Mouse (Mus musculus): Measurements from ENCODE around the gene Slc6a3.

Slc6a3 gene

DNA sequence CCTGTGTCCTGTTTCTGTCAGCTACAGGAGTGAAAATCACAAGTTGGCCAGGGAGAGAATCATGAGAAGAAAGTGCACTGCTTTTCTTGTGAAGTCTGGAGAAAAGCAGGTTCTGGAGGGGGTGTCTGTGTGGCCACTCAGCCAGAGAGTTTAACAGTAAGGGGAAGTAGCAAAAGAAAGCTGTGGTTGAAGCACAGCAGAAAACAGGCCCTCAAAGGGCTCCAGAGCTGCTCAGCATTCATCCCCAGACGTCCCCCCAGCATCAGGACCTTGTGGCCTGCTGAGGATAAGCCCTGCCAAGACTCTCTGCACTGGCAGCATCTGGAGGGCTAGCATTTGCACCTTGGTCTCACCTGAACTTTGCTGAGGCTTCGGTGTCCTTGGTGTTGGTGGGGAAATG is 56.0 kb downstream of the Slc6a3 start:
- DNase-seq, result no peak

DNA sequence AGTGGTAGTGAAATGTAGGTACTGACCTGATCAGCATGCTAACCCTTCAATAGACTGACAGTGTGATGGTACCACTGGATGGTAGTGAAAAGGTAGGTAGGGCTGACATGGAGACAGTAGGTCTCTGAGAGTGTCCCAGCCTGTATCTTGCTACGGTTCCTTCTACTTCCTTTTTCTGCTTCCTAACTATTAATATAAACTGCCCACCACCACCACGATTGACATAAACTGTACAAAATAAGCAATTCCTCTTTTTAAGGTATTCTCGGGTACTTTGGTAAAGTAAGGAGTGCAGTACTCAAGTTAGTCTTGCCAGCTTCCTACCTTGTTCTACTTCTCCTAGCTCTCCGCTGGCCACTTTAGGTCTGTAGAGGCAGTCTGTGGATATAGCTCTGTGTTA is 59.7 kb downstream of the Slc6a3 start:
- DNase-seq, result no peak

GRCm38 (mm10) chr13:73600217-73600616 is 63.7 kb downstream of the Slc6a3 start:
- DNase-seq, result no peak

DNA sequence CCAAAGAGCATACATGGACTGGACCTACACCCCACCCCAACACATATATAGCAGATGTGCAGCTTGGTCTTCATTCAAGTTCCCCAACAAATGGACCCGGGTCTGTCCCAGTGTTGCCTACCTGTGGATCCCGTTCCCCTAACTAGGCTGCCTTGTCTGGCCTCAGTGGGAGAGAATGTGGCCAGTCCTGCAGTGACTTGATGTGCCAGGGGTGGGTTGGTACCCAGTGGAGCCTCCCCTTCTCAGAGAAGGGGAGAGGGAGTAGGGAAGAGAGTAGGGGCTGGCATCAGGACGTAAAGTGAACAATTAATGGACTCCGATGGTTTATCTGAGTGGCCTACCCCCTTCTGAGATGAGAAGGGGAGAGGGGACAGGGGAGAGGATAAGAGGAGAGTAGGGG is 66.5 kb downstream of the Slc6a3 start:
- no peak for DNase-seq

DNA sequence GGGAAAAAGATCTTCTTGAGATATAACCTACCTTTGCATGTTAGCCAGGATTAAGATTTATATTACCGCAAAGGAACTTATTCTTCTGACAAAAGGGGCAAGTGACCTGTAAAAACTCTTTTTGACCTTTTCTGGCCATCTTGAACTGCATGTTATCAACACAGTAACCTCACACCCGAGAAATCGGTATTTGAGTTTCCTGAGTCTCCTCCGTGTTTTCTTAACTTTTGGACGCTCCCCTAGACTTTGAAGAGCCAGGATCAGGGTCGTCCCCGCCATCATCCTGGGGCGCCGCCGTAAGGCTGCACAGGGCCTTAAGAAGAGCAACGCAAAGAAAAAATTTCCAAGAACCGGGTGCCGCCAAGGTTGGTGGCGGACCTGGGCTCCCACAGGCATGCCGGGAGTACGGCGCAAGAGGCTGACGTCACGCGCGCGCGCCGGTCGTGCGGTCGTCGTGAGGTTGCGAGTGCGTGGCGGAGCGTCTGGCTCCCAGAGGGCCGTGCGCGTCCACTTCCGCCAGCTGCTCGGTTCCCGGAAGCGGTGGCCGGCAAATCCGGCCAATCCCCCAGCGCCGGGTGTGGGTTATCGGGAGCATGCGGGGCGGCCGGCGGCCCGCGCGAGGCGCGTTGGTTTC is 67.1 kb downstream of the Slc6a3 start, which contains the start of gene Clptm1l:
Gene Clptm1l (plus strand): TSS at position 485 of the 634 bp plus-strand sequence.
- DNase-seq, result peak; percentile 99

- no peak for DNase-seq
Observed at GRCm38 (mm10) chr13:73604156-73604957, 67.8 kb downstream of the Slc6a3 start.

GRCm38 (mm10) chr13:73618406-73618805 is 81.9 kb downstream of the Slc6a3 start:
- no peak for DNase-seq

- DNase-seq, result no peak
Observed at GRCm38 (mm10) chr13:73620637-73621036, 84.1 kb downstream of the Slc6a3 start.

- DNase-seq, result no peak
Observed at GRCm38 (mm10) chr13:73626410-73626744, 89.8 kb downstream of the Slc6a3 start.

DNA sequence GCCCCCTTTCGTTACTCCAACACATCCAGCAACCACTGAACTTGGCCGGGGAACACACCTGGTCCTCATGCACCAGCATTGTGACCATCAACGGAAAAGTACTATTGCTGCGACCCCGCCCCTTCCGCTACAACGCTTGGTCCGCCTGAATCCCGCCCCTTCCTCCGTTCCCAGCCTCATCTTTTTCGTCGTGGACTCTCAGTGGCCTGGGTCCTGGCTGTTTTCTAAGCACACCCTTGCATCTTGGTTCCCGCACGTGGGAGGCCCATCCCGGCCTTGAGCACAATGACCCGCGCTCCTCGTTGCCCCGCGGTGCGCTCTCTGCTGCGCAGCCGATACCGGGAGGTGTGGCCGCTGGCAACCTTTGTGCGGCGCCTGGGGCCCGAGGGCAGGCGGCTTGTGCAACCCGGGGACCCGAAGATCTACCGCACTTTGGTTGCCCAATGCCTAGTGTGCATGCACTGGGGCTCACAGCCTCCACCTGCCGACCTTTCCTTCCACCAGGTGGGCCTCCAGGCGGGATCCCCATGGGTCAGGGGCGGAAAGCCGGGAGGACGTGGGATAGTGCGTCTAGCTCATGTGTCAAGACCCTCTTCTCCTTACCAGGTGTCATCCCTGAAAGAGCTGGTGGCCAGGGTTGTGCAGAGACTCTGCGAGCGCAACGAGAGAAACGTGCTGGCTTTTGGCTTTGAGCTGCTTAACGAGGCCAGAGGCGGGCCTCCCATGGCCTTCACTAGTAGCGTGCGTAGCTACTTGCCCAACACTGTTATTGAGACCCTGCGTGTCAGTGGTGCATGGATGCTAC is 90.4 kb downstream of the Slc6a3 start, which contains the start of gene Tert:
Gene Tert (plus strand): TSS at position 167 of the 805 bp plus-strand sequence.
- peak; percentile 67 for DNase-seq
